Mouse (Mus musculus): ENCODE results near the gene Psmc3. TPM values are rescaled to one million over a fixed set of nuclear protein-coding genes. Genes with fewer than 3 reads are reported as not detected.
A peak's percentile ranks its signal among the peaks of the same experiment; 100 is the strongest.

Gene Psmc3
- polyA plus RNA-seq, 1 experiment from 2014 or later, result 298 TPM

DNA sequence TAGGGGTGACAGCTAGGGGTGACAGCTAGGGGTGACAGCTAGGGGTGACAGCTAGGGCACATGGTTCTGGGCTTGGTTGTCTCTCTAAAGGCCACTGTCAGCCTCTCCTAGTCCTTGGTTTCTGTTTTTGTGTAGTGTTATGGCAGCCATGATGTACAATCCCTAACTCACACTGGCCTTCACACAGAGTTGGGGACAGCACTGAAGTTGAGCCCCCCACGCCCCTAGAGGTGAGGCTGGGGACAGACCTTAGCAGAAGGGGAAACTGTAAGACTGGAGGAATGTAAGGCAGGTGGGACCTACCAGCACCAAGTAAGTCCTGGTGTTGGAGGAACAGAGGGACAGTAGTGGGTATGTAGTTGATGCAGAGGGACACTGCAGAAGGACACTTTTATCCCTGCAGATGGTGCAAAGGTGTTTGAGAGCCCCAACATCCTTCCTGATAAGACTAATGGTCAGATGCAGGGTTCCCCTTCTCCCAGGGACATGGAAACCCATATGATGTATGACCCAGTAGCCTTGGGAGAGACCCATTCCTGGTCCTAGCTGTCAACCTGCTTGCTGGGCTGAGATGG, 29.6 kb downstream of the Psmc3 start:
- Histone ChIP-seq H3K27me3 (ENCODE audit: control insufficient read depth, insufficient read depth, low read depth, low read length) (no peaks in the 10 kb centered on the region), H3K9me3 (ENCODE audit: control insufficient read depth, low read length) (no peaks in the 10 kb centered on the region), H3K36me3 (ENCODE audit: control insufficient read depth, insufficient read depth, low read length) (no peaks in the 10 kb centered on the region), H3K9ac (ENCODE audit: low read length) (no peak overlapping the region), H3K4me1 (replicated peaks; ENCODE audit: control insufficient read depth, insufficient read depth, low read length) (peaks cover 6% of the 10 kb centered on the region), H3K27ac (ENCODE audit: low read length) (peak overlapping the region; percentile 9; the same call in 1 of the 2 replicates), H3K4me2 (ENCODE audit: low read depth, low read length) (no peak overlapping the region), H3K4me3 (ENCODE audit: low read length) (no peak overlapping the region)
- ATAC-seq (ENCODE audit: low read depth), result no peak
- 55% methylated on average over 1 of the region's 1 CpGs for WGBS

DNA sequence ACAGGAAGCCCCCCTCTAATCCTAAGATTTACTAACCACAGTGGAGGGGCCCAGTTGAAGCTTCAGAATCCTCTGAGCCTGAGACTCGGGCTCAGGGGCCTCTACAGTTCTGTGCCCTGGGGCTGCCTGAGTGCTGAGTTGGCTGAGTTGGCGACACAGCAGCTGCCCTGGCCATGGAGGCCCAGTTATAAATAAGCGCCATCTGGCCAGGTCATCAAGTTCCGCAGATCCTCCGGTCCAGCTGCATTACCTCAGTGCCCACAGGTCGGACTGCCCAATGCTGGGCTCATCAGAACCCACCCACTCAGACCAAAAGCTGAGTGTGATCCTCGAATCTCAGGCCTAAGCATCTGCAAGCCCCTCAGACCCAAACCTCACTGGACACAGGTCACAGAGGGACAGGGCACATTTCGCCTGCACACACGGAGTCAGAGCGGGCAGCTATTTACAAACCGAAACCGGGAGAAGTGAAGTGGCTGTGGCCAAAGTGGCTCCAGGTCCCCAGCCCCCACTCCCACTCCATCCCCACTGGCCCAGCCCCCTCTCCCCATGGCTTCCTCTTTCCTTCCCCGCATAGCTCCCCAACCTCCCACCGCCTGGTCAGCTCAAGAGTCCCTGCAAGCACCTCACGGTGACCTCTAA, 30.5 kb downstream of the Psmc3 start:
- H3K27me3 ChIP-seq (ENCODE audit: control insufficient read depth, insufficient read depth, low read depth, low read length), result no peaks in the 10 kb centered on the region
- H3K9ac ChIP-seq (ENCODE audit: low read length), result no peak overlapping the region
- H3K4me2 ChIP-seq (ENCODE audit: low read depth, low read length), result no peak overlapping the region
- no peak overlapping the region for H3K4me3 ChIP-seq (ENCODE audit: low read length)
- 67% methylated on average over 15 of the region's 15 CpGs for WGBS
- H3K9me3 ChIP-seq (ENCODE audit: control insufficient read depth, low read length), result no peaks in the 10 kb centered on the region
- no peaks in the 10 kb centered on the region for H3K36me3 ChIP-seq (ENCODE audit: control insufficient read depth, insufficient read depth, low read length)
- peaks cover under 1% of the 10 kb centered on the region for H3K4me1 ChIP-seq (replicated peaks; ENCODE audit: control insufficient read depth, insufficient read depth, low read length)
- no peak overlapping the region for H3K27ac ChIP-seq (ENCODE audit: low read length)
- ATAC-seq (ENCODE audit: low read depth), result no peak

DNA sequence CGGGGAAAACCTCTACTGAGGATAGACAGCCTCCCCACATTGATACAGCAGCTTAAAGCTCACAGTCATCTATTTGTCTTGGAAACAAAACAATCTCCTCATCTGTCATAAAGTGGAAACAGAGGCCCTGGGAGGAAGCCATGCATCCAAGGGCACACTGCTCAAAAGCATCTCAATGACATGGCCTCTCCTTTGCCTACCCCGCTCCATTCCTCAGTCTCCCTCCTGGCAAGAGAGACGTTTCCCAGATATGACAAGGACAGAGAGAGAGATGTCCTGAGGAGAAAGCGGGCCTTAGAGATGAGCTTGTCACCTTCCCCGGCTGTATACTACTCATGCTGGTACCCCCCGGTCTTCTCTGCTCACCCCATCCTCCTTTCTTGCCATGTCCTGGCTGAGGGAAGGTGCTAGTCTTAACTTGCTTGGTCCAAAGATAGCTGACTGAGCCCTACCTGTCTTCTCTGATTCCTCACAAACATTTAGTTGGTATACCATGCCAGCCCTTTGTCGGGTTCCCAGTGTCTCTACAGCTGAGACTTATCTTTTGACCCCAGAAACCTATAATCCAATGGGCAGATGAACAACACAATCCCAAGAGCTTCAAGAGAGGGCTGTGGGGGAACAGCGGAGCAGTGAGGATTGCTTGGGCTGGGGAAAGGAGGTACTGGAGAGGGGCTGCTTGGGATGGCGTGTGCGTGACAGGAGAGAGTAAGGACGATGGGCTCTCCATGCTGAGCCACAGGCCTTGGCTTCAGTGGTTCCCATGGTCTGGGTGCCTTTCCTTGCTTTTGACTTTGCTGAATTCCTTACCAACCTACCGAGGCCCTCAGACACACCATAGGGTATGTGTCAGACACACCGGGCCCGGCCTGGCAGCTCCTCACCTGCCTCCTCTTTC, 31.9 kb downstream of the Psmc3 start:
- Histone ChIP-seq H3K4me1 (replicated peaks; ENCODE audit: control insufficient read depth, insufficient read depth, low read length) (no peaks in the 10 kb centered on the region; the same call in 1 of the 2 replicates), H3K36me3 (ENCODE audit: control insufficient read depth, insufficient read depth, low read length) (no peaks in the 10 kb centered on the region), H3K4me3 (ENCODE audit: low read length) (no peak overlapping the region), H3K4me2 (ENCODE audit: low read depth, low read length) (no peak overlapping the region), H3K9ac (ENCODE audit: low read length) (no peak overlapping the region), H3K9me3 (ENCODE audit: control insufficient read depth, low read length) (no peaks in the 10 kb centered on the region), H3K27ac (ENCODE audit: low read length) (no peak overlapping the region), H3K27me3 (ENCODE audit: control insufficient read depth, insufficient read depth, low read depth, low read length) (no peaks in the 10 kb centered on the region)
- WGBS, result 83% methylated on average over 14 of the region's 14 CpGs
- no peak for ATAC-seq (ENCODE audit: low read depth)

DNA sequence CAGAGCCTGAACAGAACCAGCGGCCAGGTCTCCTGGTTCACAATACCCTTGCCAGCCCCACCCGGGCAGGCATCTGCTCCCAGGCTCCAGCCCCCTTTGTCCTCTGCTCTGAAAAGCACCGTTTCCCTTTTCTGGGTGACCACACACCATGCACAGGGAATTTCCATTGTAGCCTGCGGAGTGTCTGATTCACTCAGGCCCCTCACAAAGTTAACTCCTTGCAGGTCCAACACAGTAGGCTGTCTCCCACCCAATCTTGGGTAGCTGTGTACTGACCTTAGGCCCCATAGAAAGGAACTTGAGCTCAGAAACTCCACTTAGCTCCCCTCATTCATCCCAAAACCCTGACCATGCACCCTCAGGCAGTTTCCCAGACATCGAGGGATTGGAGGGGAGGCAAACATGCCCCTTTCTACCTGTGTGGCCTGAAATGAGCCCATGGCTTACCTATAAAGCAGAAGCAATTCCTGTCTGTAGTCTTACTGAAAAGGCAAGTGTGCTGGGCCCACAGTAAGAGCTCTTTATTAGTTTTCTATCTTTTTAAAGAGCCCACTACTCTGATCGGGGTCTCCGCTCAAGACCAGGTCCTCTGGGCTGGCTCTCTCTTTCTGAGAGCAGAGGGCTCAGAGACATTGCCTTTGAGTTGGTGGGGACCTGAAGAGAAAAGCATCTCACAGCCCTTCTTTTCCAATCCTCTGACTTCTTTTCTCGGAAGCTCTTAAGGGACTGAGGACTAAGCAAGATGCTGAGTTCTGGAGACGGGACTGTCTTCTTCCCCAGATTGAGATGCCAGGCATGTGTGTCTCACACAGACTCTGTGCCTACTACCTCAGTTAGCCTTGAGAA, 32.8 kb downstream of the Psmc3 start:
- Histone ChIP-seq H3K4me3 (ENCODE audit: low read length) (no peak overlapping the region), H3K9ac (ENCODE audit: low read length) (no peak overlapping the region), H3K36me3 (ENCODE audit: control insufficient read depth, insufficient read depth, low read length) (no peaks in the 10 kb centered on the region), H3K4me2 (ENCODE audit: low read depth, low read length) (no peak overlapping the region), H3K4me1 (replicated peaks; ENCODE audit: control insufficient read depth, insufficient read depth, low read length) (no peaks in the 10 kb centered on the region; the same call in 1 of the 2 replicates), H3K9me3 (ENCODE audit: control insufficient read depth, low read length) (no peaks in the 10 kb centered on the region), H3K27me3 (ENCODE audit: control insufficient read depth, insufficient read depth, low read depth, low read length) (no peaks in the 10 kb centered on the region), H3K27ac (ENCODE audit: low read length) (no peak overlapping the region)
- 79% methylated on average over 9 of the region's 9 CpGs for WGBS
- no peak for ATAC-seq (ENCODE audit: low read depth)

DNA sequence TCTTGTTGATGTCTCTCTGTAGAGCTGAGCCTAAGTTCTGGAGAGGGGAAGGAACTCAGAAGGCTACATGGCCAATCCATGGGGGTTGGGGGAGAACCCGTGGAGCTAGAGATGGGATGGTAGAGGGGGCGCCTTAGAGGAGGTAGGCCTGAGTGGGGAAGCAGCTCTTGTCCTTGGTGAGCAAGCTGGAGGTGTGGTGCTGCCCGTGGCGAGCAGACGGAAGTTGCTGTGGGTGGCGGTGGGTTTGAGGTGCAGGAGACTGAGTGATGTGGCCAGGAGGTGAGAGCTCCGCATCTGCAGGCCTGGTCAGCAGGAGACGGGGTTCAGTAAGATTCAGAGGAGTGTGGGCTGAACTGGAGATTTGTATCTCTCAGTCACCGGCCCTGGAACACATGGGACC, 33.6 kb downstream of the Psmc3 start:
- H3K27ac ChIP-seq (ENCODE audit: low read length), result no peak overlapping the region
- no peaks in the 10 kb centered on the region for H3K36me3 ChIP-seq (ENCODE audit: control insufficient read depth, insufficient read depth, low read length)
- no peak for ATAC-seq (ENCODE audit: low read depth)
- no peak overlapping the region for H3K4me3 ChIP-seq (ENCODE audit: low read length)
- no peaks in the 10 kb centered on the region for H3K9me3 ChIP-seq (ENCODE audit: control insufficient read depth, low read length)
- no peaks in the 10 kb centered on the region for H3K27me3 ChIP-seq (ENCODE audit: control insufficient read depth, insufficient read depth, low read depth, low read length)
- no peak overlapping the region for H3K9ac ChIP-seq (ENCODE audit: low read length)
- H3K4me1 ChIP-seq (replicated peaks; ENCODE audit: control insufficient read depth, insufficient read depth, low read length), result no peaks in the 10 kb centered on the region; the same call in 1 of the 2 replicates
- WGBS, result 80% methylated on average over 9 of the region's 9 CpGs
- no peak overlapping the region for H3K4me2 ChIP-seq (ENCODE audit: low read depth, low read length)

DNA sequence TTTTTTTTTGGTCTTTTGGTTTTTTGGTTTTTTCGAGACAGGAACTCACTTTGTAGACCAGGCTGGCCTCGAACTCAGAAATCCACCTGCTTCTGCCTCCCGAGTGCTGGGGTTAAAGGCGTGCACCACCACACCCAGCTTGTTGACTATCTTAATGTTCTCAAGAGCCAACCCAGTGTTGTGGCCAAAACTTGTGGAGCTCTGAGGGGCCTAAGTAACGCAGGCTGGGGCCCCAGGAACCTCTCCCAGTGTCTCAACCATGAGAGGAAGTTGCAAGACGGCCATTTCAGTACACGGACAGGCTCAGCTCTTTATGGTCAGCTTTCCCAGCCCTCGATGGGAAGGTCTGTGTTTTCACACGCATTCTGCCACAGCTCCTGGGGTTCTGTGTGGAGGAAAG, 35.2 kb downstream of the Psmc3 start:
- Histone ChIP-seq H3K27ac (ENCODE audit: low read length) (no peak overlapping the region), H3K4me3 (ENCODE audit: low read length) (no peak overlapping the region), H3K9me3 (ENCODE audit: control insufficient read depth, low read length) (no peaks in the 10 kb centered on the region), H3K4me1 (replicated peaks; ENCODE audit: control insufficient read depth, insufficient read depth, low read length) (no peaks in the 10 kb centered on the region), H3K9ac (ENCODE audit: low read length) (no peak overlapping the region), H3K27me3 (ENCODE audit: control insufficient read depth, insufficient read depth, low read depth, low read length) (no peaks in the 10 kb centered on the region), H3K36me3 (ENCODE audit: control insufficient read depth, insufficient read depth, low read length) (no peaks in the 10 kb centered on the region), H3K4me2 (ENCODE audit: low read depth, low read length) (no peak overlapping the region)
- WGBS, result 67% methylated on average over 9 of the region's 9 CpGs
- no peak for ATAC-seq (ENCODE audit: low read depth)

DNA sequence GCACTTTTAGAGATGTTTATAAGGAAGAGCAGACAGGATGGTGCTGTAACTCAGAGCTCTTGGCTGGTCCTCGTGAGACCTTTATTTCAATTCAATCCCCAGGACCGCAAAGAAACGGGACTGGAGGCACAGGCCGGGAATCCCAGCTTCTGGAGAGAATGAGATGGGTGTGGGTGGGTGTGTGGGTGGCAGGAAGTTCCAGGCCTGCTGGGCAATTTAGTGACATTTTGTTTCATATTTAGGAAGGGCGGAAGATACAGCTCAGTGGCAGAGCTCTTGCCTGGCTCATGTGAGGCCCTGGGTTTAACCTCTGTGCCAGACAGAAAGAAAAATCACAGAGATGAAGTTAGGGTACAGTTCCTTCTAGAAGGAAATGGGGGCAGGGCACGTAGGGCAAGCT, 36.4 kb downstream of the Psmc3 start:
- H3K27me3 ChIP-seq (ENCODE audit: control insufficient read depth, insufficient read depth, low read depth, low read length), result no peaks in the 10 kb centered on the region
- no peak overlapping the region for H3K4me2 ChIP-seq (ENCODE audit: low read depth, low read length)
- H3K4me1 ChIP-seq (replicated peaks; ENCODE audit: control insufficient read depth, insufficient read depth, low read length), result no peaks in the 10 kb centered on the region
- H3K9me3 ChIP-seq (ENCODE audit: control insufficient read depth, low read length), result no peaks in the 10 kb centered on the region
- H3K9ac ChIP-seq (ENCODE audit: low read length), result no peak overlapping the region
- H3K27ac ChIP-seq (ENCODE audit: low read length), result no peak overlapping the region
- no peak overlapping the region for H3K4me3 ChIP-seq (ENCODE audit: low read length)
- H3K36me3 ChIP-seq (ENCODE audit: control insufficient read depth, insufficient read depth, low read length), result no peaks in the 10 kb centered on the region
- WGBS, result 66% methylated on average over 6 of the region's 6 CpGs
- no peak for ATAC-seq (ENCODE audit: low read depth)

DNA sequence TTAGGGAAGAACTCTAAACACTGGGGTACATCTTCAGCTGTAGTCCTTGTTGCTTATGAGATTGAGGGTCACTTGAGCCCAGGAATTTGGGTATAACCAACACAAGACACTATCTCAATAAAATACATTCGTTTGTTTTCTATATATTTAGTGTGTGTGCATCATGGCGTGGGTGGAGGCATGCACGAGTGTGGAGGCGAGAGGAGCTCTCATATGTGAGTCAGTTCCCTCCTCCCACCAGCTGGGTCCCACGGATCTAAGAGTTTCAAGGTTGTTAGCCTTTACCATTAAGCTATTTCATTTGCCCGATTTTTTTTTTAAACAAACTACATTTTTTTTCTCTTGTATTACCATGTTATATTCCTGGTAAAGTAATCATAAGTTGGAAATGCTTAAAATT, 37.0 kb downstream of the Psmc3 start:
- no peak for ATAC-seq (ENCODE audit: low read depth)
- WGBS, result 58% methylated on average over 6 of the region's 6 CpGs
- Histone ChIP-seq H3K4me3 (ENCODE audit: low read length) (no peak overlapping the region), H3K4me1 (replicated peaks; ENCODE audit: control insufficient read depth, insufficient read depth, low read length) (no peaks in the 10 kb centered on the region), H3K36me3 (ENCODE audit: control insufficient read depth, insufficient read depth, low read length) (no peaks in the 10 kb centered on the region), H3K27ac (ENCODE audit: low read length) (no peak overlapping the region), H3K27me3 (ENCODE audit: control insufficient read depth, insufficient read depth, low read depth, low read length) (no peaks in the 10 kb centered on the region), H3K9me3 (ENCODE audit: control insufficient read depth, low read length) (no peaks in the 10 kb centered on the region), H3K4me2 (ENCODE audit: low read depth, low read length) (no peak overlapping the region), H3K9ac (ENCODE audit: low read length) (no peak overlapping the region)

All from lung, embryonic 16.5 days (tissue).